Mouse (Mus musculus): ENCODE measurements around the gene Polr3h.

Gene Polr3h

DNA sequence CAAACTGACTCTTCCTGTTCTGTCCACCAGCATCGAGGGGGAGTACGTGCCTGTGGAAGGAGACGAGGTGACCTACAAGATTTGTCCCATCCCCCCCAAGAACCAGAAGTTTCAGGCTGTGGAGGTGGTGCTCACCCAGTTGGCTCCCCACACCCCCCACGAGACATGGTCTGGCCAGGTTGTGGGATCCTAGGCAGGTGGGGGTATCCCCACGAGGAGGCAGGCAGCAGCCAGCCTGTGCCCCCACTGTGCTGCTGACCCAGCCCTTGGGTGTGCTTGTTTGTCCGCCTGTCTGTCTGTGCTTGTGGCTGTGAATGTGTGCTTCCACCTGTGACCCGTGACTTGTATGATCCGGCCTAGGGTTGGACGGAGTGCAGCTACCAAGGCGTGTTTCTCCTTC, 23.0 kb upstream of the Polr3h start:
- DNase-seq = no peak

DNA sequence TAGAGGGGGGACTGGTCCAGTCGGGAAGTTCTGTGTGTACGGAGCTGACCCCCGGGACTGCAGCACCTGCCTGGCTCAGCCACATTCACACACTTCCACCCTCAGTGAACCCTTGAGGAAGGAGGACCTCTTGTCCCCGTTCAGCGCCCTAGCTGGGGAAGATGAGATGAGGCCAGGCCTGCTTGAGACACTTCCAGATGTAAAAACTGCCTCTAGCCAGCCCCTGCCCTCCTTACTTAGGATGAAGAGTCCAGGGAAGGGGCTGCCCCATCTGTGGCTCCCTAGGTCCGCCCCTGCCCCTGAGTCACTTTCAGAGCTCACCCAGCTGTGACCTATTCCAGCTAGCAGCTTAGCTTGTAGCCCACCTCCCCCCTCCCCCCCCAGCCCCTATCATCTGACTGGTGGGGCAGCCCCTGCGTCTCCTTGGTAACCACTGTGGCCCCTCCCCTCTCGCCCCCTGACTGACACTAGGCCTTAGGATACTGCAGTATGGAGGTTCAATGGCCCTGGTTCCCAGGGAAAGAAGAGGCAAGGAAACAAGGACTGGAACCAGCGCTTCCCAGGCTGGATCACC, 17.2 kb upstream of the Polr3h start:
- no peak for DNase-seq

DNA sequence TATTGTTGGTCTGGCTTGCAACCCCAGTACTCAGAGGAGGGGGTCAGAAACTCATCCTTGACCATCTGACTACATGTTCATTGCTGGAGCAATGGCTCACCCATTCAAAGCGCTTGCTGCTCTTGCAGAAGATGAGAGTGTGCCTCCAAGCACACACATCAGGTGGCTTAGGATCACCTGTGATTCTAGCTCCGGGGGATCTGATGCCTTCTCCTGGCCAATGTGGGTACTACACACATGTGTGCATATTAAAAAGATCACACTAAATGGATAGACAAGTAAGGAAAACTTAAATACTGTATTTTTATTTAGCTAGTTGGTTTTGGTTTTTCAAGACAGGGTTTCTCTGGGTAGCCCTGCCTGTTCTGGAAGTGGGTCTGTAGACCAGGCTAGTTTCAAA, 15.0 kb upstream of the Polr3h start:
- DNase-seq = no peak

DNA sequence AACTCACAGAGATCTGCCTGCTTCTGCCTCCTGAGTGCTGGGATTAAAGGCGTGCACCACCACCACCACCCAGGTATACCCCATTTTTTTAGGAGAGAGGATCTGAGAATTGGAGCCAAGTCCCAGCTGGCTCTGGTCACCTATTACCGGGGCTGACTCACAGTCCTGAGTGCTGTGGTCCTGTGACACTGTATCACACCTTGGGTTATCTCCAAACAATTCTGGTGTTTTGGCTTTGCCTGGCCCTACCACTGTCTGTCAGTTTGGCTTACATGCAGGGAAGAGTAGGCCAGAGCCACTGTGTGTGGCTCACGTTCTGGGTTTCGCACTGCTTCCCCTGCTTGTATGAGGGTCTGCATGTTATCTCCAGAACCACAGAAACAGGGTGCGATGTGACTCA, 14.2 kb upstream of the Polr3h start:
- no peak for DNase-seq

DNA sequence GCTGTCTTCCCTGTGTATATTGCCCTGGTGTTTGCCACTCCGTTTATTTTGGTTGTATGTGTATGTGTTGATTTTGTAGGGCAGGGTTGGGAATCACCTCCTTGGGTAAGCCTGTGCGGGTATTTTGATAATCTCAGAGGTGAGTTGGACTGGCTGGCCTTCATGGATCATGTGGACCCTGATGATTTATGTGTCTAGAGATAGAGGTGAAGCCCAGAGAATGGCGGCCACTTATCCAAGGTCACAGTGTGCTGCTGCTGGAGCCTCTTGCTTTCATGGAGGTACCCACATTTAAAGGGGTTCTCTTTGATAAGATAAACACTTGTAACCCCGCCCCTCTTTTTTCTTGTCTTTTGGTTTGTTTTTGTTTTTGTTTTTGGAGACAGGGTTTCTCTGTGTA, 13.7 kb upstream of the Polr3h start:
- no peak for DNase-seq

DNA sequence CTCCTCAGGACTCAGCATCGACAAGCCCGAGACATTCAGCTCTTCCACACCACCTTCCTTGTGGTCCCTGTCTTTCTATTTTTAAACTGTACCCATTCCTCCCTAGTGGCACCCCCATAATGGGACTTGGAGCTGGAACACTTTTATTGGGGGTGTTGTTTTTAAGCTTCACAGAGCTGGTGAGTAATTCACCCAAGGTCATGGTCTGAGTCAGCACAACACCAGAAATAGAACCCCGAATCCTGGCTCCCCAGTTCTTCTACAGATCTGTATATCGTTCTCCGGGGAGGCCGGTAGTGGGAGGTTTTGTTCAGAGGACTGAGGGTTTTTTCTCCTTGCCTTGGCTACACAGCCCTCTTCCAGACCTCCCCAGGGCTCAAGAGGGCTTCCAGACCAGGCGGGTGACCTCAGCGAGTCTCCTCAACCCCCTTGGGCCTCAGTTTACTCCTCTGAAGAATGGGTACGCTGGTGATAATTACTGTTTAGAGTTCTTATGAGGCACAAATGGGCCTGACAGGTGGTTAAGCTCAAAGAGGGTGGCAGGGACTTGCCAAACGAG, 13.2 kb upstream of the Polr3h start:
- no peak for DNase-seq

DNA sequence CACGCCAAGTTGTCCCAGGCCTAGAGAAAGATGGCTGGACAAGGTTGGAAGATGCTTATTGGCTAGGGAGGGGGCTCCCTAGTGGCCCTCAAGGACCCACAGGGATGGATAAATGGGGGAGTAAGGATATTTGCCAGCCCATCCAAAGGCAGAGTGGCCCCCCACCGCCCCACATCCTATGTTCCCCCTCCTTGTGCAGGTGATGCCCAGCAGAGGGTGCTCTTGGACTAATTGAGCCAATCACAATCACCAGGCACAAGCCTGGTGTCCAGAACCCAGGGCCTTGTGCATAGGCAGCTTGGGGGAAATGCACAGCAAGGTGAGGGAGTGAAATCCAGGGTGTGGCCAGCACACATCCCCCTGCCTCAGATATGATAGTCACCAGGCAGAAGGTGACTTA, 12.2 kb upstream of the Polr3h start:
- peak; percentile 57 to 59 for DNase-seq

DNA sequence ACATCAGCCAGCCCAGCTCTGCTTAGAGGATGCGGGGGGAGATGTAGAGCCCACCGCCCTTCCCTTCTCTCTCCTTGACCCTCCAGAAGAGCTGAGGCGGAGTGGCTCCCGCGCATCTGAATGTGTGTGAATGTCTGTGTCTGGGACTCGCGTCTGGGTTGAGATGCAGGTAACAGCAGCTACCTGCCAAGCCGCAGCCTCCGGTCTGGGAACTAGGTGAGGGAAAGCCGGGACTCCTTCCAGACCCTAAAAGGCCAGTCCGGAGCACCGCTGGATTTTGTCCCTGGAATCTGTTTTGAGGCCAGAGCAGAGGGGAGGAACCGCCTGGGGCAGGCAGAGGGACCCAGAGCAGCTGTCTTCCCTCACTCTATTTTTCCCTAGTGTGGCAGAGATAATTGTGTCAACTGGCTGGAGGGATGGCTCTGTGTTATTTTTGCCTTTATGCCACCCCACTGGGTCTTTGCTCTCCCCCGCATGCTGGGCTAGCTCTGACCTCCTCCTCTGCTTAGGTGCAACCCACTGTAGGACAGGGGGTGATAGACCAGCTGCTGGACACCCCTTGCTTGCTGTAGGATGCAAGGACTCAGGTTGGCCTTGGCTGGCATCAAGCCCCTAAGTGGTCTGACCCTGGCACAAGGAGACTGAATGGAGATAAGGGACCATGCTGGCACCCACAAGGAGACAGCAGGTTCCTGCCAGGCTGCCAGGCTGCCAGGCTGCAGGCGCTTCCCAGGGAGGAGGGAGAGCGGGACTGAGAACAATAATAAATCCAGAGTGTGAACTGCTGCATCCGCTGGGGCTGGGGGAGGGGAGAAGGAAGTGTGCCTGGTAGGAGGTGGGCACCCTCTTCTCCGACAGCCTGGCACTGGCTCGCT, 11.3 kb upstream of the Polr3h start:
- DNase-seq = no peak

DNA sequence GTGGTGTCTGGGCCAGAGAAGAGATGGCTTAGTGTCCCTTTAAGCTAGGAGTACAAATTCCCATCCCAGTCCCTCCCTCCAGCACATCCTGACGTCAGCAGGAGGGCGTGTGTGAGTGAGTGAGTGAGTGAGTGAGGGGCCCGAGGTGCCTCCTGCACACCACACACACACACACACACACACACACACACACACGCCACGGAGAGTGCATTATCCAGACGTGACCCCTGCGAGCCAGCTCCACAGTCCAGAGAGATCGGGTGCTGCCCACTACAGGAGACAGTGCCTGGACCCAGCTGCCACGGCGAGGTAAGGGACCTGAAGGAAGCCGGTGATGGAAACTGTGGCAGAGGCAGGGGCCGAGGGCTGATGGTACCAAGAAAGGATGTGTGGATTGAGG, 10.6 kb upstream of the Polr3h start, which contains the start of gene Csdc2:
Gene Csdc2, plus strand, starts transcription at position 81 of the 400 bp plus-strand sequence.
- no peak for DNase-seq

DNA sequence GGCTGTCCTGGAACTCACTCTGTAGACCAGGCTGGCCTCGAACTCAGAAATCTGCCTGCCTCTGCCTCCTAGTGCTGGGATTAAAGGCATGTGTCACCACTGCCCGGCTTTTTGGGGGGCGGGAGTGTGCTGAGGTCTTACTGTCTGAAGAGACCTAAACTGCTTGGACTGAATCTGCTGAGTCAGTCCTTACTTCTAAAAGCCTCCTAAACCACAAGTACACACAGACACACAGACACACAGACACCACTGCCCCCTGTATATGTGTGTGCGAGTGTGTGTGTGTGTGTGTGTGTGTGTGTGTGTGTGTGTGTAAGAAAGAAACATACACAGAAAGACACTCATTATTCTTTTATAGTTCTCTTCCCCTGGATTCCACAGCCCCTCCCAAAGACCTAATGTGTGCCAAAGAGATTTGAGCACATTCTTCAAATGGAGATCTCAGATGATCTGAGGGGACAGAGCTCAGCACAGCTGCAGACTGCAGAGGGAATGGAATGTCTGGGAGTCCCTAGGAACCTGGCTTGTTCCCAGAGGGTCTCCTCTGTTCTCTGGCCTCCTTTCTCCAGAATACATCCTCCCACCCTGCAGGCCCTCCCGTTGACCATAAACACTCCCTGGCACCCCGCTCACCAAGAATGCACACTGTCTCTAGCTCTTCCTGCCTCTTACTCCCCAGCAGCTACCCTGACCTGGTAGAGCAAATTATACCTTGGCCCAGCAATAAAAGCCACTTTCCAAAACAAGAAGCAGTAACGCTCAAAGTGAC, 10.0 kb upstream of the Polr3h start:
- no peak for DNase-seq

DNA sequence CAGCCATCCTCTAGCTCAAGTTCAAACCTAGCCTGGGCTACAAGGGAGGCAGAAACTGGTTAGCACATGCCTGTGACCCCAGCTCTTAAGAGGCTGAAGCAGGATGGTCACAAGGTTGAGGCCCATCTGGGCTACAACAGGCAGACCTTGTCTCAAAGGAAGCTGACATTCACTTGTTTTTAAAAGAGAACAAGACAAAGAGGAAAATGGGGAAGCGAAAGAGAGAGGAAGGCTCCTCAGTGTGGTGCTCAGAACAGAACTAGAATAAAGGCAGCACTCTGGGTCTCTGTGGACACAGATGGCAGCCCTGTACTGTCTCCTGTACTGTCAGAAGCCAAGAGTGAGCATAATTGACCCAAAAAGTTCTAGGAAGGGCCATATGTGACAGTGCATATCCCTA, 7.9 kb upstream of the Polr3h start:
- DNase-seq = peak; percentile 57 to 60

DNA sequence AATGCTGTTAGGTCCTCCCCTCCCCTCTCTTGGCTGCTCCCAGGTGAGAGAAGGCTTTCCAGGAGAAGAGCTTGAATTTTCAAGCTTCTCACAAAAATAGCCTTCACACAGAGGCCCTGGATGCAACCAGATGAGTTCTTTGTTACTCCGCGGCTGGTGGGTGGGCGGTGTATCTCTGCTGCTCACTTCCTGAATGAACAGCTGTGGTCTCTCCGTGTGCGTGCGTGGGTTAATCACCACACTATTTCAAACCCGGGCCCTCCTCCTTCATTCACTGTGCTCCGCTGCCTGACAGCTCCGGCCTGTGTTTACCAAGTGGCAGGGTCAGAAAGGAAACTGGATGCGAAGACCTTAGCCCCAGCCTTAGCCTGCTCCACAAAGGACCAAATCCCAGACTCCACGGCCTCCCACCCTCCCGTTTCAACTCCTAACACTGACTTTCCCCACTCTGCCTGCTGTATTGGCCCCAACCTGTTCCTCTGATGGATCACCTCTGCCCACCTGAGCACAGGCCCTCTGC, 7.0 kb upstream of the Polr3h start:
- DNase-seq = peak; percentile 65 to 71

DNA sequence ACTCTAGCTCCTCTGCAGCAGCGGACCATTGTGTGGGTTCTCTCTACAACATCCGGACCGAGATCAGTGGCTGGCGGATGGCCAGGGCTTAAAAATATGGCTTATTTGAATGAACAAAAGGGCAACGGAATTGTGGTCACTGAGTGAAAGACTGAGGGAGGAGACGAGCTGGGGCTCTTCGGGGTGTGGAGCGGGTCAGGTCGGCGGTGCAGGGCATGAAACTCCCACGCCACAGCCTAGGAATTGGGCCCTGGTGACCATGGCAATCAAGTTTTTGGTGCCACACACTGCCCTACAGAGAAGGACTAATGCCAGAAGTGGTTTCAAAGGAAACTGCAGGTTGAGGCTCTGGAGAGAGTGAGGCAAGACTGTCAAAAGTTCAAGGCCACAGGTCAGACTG, 2.2 kb upstream of the Polr3h start:
- peak; percentile 47 to 58 for DNase-seq

DNA sequence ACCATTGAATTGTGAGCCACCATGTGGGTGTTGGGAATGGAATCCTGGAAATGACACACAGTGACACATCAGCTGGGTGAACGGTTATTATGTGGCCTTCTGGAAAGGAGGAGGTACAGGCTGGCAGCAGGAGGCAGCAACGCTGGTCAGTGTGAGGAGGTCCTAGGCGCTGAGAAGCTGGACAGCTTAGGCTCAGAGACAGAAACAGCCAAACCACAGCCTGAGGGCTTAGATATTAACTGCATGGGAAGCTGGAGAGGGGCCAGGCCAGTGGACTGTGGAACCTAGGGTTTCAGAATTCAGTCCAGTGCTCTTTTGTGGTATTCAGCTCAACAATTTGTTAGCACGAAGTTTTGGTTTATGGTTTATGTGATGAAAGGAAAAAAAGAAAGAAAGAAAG, 1.7 kb upstream of the Polr3h start:
- no peak for DNase-seq

DNA sequence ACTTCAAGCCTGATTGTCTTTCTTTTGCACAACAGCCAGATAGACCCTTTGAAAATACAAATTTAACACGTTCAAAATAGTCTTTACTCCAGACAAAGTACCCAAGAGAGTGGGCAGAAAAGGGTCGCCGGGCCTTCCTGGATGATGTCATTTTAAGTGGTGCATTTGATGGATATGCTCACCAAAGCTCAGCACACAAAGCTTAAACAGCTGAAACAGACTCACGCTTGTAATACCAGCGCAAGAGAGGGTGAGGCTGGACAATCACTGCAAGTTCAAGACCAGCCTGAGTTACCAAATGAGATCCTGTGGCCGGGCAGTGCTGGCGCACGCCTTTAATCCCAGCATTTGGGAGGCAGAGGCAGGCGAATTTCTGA, 394 bp upstream of the Polr3h start:
- no peak for DNase-seq

DNA sequence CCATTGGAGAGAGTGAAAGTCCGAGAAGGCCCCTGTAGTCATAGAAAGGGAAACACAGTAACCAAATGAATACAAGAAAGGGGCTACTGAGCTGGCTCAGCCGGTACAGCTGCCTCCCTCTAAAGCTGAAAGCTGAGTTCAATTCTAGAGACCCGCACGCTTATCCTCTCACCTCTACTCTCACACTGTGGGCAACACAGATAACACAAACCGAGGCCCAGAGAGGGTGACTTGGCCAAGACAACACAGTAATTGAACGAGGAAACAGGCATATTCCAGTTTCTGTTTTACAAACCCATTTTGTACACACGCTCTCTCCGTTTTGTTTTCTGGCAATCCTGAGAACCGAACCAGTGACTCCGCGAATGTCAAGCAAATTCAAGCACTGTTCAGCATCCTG, 1.1 kb downstream of the Polr3h start:
- DNase-seq = no peak

DNA sequence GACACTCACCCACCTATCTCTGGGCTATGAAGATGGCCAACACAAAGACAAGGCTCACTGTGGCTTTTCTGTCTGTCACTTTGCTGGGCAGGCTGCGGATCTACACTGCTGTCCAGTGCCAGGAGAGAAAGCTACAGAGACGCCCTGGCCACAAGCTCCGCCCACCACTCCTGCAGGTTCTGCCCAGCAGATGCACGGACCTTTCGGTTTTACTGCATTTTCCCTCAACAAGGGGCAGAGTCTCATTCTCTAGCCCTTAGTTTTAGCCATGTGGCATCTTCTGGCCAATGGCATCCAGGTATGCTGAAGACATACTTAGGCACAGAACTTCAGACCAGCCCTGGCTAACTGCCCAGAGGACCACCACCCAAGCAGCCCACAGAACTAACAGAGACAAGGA, 4.8 kb downstream of the Polr3h start:
- no peak for DNase-seq

DNA sequence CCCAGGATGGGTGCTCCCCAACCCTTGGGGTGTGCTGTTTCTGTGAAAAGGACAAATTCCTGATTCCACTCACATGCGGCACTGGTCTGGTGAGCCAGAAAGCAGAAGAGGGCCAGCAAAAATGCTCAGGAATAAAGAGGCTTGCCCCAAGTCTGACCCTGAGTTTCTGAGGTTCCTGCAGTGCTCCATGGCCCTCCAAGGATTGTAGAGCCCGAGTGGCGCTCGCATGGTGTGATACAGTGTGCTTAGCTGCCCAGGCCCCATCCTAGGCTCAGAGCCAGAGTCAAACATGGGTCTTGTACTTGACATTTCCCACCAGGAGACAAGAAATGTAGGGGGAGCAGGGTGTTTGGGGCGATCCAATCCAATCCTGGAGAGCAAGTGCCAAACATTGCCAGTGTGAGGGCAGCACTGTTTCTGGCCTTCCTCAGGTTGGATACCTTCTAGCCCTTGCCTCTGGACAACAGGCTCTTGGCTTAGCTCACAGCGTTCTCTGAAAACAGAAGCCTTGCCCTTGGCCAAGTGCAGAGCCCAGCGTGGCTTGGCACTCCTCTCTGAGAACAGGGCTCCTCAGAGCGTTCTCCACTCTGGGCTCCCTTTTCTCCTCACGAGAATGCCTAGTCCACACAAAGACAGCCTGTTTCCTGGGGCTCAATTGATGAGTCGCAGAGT, 5.4 kb downstream of the Polr3h start:
- DNase-seq = no peak

DNA sequence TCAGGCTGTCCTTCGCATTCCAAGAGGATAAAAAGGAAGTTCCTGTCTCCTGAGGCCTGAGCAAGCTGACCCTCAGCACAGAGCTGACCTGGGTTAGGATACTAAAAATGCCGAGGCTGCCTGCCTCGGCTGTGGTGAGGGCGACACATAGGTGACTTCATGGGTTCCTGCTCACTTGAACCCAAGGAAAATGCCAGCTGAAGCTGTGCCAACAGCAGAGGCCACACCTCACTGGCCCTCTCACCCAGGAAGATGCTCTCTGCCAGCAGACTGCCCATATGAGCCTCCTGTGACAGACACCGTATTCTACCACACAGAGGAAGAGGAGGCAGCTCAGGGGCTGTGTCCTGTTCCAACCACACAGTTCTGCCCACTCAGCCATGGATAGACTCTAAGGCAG, 7.0 kb downstream of the Polr3h start:
- DNase-seq = no peak

DNA sequence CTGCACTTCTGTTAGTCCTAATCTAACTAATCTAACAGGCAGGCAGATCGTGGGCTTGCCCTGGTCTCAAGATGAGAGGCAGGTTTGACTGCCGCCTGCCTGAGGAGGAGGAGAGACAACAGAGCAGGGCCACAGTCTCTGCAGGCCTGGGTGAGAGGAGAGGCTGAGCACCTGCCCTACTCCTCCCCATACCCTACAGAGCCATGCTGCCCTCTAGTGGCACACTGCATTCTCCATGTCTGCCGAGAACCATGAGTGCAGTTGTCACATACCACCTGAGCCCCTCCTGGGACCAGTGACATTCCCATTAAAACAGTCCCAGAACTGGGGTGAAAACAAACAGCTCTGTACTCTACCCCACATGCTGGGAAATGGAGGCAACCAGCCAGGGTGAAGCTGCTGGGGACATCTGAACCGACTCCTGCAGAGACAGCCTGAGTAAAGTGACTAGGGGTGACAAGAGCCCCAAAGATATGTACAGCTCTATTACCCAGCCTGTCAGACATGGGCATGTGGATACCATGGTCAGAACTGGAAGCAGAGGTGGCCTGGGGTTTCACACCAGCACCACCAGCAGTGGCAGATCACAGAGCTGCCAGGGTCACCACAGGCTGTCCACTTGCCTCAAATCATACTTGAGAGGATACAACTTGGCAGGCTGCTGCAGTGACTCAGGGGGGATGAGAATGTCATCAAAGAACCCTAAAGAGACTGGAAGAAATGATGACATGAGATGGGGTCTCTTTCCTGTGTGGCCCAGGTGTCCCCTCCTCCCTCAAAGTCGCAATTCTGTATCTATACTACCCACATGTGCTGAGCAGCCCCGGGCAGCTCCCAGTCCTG, 8.2 kb downstream of the Polr3h start:
- DNase-seq = peak; percentile 77 to 78

DNA sequence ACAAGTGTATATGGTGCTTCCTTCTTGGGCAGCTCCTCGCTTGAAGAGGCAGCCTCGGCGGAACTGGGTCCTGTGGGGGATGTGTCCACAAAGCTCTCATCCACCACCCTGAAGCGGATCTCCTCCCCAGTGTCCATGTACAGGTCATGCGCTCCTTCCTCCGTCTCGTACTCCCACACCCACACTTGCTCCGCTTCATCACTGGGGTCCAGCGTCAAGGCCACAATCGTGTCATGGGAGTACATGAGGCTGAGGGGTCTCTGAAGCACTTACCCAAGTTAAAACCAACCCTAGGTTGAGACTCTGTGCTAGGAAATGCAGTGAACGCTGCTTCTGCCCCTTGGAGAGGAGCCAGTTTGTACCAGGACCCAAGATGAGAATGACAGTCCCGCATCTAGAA, 8.8 kb downstream of the Polr3h start:
- DNase-seq = no peak

DNA sequence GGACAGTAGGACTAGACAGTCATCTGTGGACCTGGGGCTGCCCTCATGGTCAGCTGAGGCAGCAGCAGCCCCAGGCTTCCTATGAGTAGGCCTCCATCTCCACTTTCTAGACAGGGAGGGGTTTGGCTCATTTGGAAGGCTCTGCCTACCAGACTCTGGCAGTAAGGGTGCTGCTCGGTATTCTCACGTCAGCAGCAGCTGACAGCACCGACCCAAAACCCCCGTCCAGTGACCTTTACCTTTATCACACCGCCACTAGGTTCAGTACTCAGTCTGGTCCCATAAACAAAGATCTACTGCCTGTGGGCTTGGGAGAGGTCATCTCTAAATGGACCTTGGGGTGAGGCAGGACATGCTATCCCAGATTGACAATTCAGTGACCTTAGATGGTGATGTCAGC, 10.4 kb downstream of the Polr3h start:
- DNase-seq = no peak

Measured in B cell, adult 2 months (primary cell).